Mouse (Mus musculus) limb, embryonic 15.5 days (tissue): ENCODE measurements around the gene Mitf. TPM values are rescaled to one million over a fixed set of nuclear protein-coding genes. Genes with fewer than 3 reads are reported as not detected.

Experiments
- ATAC-seq: fragments of 200-750 bp; cut with Nextera tagmentation; 2 replicates; pipeline ENCODE4 v1.8.0; 2017; ENCODE audit warnings: low read depth, moderate TSS enrichment; ENCODE audit not compliant: insufficient number of reproducible peaks, low FRiP score, low TSS enrichment
- H3K27ac ChIP-seq: fragments of 300-500 bp; sonication (generic); 2 replicates; pipeline ENCODE4 v1.5.1; 2015; ENCODE audit warnings: moderate library complexity, mild to moderate bottlenecking, inconsistent platforms
- H3K27me3 ChIP-seq: fragments of 300-500 bp; sonication (generic); 2 replicates; pipeline ENCODE4 v1.6.1; 2015; ENCODE audit warnings: inconsistent platforms
- H3K36me3 ChIP-seq: fragments of 300-500 bp; sonication (generic); 2 replicates; pipeline ENCODE4 v1.6.1; 2015; ENCODE audit warnings: inconsistent platforms
- H3K4me1 ChIP-seq: fragments of 300-500 bp; sonication (generic); 2 replicates; pipeline ENCODE4 v1.6.1; 2015; ENCODE audit warnings: inconsistent platforms
- H3K4me2 ChIP-seq: fragments of 300-500 bp; sonication (generic); 2 replicates; pipeline ENCODE4 v1.6.1; 2015; ENCODE audit warnings: mild to moderate bottlenecking, inconsistent platforms
- H3K4me3 ChIP-seq: fragments of 300-500 bp; sonication (generic); 2 replicates; pipeline ENCODE4 v1.5.1; 2015; ENCODE audit warnings: mild to moderate bottlenecking, inconsistent platforms
- H3K9ac ChIP-seq: fragments of 300-500 bp; sonication (generic); 2 replicates; pipeline ENCODE4 v1.6.1; 2015; ENCODE audit warnings: inconsistent platforms
- H3K9me3 ChIP-seq: fragments of 300-500 bp; sonication (generic); 2 replicates; pipeline ENCODE4 v1.6.1; 2016; ENCODE audit warnings: inconsistent platforms
- WGBS: fragments of 180-500 bp; shearing (Covaris S2); methylation state at CpG from one replicate; pipeline ENCODE4 v1.1.7; 2015; 5-methylcytosine and 5-hydroxymethylcytosine counted together
- polyA plus RNA-seq: library from polyadenylated mRNA; unstranded; fragments of >200 nt; fragmentation: Nextera tagmentation; extraction: Ambion mirVana; gene quantifications from 2 replicates; pipeline ENCODE4 v1.2.1, GENCODE M21; 2015

Mitf gene
- polyA plus RNA-seq, 1 experiment from 2014 or later: 2.9 TPM

GRCm38 (mm10) chr6:97828021-97828420 is 21.2 kb downstream of the Mitf start:
- ATAC-seq: no peak
- Histone ChIP-seq H3K27ac (no peak overlapping the region; the same call in 1 of the 2 replicates), H3K9ac (no peak overlapping the region), H3K4me2 (no peak overlapping the region), H3K4me3 (no peak overlapping the region), H3K27me3 (no peaks in the 10 kb centered on the region), H3K9me3 (no peaks in the 10 kb centered on the region), H3K36me3 (no peaks in the 10 kb centered on the region), H3K4me1 (peaks cover 10% of the 10 kb centered on the region; the same call in 1 of the 2 replicates)
- 52% methylated on average over 3 of the region's 3 CpGs for WGBS

GRCm38 (mm10) chr6:97828822-97829719 is 22.2 kb downstream of the Mitf start:
- H3K36me3 ChIP-seq: no peaks in the 10 kb centered on the region
- WGBS: 43% methylated on average over 13 of the region's 13 CpGs
- H3K4me1 ChIP-seq: peaks cover 10% of the 10 kb centered on the region; the same call in 1 of the 2 replicates
- H3K4me2 ChIP-seq: no peak overlapping the region
- H3K9ac ChIP-seq: no peak overlapping the region
- no peaks in the 10 kb centered on the region for H3K9me3 ChIP-seq
- H3K4me3 ChIP-seq: no peak overlapping the region
- H3K27me3 ChIP-seq: no peaks in the 10 kb centered on the region
- H3K27ac ChIP-seq: no peak overlapping the region
- ATAC-seq: no peak

DNA sequence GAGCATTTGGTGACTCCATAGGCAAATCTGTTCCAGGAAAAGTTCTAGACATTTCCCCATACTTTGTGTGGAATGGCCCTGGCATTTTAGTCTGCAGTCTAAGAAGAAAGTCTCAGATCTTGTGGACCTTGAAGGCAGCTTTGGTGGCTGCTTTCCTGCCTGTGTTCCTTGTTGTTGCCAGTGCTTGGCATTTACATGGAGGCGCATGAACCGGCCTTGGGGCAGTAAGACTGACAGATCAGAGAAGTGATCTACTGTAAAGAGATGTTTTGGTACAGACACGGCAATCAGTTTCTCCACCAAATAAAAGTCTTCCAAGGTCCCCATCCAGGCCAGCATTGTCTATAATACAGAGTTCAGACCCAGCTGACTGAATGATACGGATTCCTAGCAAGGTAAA is 25.6 kb downstream of the Mitf start:
- WGBS: 89% methylated on average over 4 of the region's 4 CpGs
- Histone ChIP-seq H3K4me2 (no peak overlapping the region), H3K4me1 (peaks cover 10% of the 10 kb centered on the region; the same call in 1 of the 2 replicates), H3K27me3 (no peaks in the 10 kb centered on the region), H3K9me3 (no peaks in the 10 kb centered on the region), H3K27ac (no peak overlapping the region), H3K9ac (no peak overlapping the region), H3K4me3 (no peak overlapping the region), H3K36me3 (no peaks in the 10 kb centered on the region)
- ATAC-seq: no peak

DNA sequence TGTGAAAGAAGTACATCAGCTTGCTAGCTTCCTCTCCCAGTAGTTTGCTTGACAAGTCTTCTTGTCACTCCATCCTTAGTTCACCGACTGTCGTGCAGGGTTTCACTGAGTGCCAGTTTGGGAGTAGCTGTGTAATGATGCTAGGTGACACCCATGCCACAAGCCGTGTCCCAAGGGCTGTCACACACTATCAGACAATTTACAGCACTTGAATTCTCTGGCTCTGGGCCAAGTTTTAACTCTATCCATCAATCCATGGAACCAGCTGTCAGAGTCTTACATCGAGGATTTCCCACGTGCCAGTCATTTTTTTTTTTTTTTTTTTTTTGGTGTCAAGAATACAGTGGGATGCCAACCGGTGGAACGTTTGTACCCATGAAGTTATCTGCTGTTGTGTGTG is 29.3 kb downstream of the Mitf start:
- Histone ChIP-seq H3K4me1 (no peaks in the 10 kb centered on the region), H3K9ac (no peak overlapping the region), H3K4me2 (no peak overlapping the region), H3K4me3 (no peak overlapping the region), H3K9me3 (no peaks in the 10 kb centered on the region), H3K27me3 (no peaks in the 10 kb centered on the region), H3K27ac (no peak overlapping the region), H3K36me3 (no peaks in the 10 kb centered on the region)
- 69% methylated on average over 7 of the region's 7 CpGs for WGBS
- ATAC-seq: no peak

DNA sequence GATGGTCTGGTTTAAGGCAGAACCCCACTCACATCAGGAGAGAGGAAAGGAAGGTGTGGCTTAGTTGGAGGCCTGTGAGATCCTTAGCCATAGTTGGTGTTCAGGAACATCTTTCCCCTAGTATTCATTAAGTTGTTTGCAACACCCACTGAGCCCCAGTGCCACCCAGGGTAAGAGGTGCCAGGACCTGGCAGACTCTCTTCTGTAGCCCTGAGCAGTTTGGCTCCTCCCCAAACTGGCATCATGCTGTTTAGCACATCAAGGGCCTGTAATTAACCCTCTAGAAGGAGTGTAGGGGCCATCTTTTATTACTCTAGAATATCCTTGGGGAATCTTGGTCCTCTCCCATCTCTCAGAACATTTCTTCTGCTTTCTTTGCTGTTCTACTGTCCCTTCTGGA is 30.9 kb downstream of the Mitf start:
- H3K27ac ChIP-seq: no peak overlapping the region
- H3K27me3 ChIP-seq: no peaks in the 10 kb centered on the region
- H3K9ac ChIP-seq: no peak overlapping the region
- H3K4me2 ChIP-seq: no peak overlapping the region
- ATAC-seq: no peak
- no peaks in the 10 kb centered on the region for H3K9me3 ChIP-seq
- no peaks in the 10 kb centered on the region for H3K36me3 ChIP-seq
- no peak overlapping the region for H3K4me3 ChIP-seq
- H3K4me1 ChIP-seq: no peaks in the 10 kb centered on the region

DNA sequence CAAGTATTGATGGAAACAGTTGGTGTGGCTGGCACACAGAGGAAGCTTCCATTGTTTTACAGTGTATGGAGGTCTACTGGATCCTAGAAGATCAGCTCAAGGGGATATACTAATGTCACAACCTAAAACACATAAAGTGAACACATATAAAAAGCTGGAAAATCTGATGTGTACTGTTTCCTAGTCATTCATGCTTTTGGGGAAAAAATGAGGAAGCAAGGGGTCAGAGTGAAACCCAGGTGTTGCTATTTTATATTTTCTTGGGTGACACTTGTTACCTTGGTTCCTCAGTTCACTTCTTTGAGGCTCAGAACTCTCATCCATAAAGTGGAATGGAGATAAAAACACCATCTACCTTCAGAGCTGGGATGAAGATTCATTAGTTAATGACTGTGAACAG is 32.7 kb downstream of the Mitf start:
- no peaks in the 10 kb centered on the region for H3K9me3 ChIP-seq
- H3K27ac ChIP-seq: no peak overlapping the region
- no peaks in the 10 kb centered on the region for H3K4me1 ChIP-seq
- ATAC-seq: no peak
- H3K27me3 ChIP-seq: no peaks in the 10 kb centered on the region
- H3K9ac ChIP-seq: no peak overlapping the region
- H3K36me3 ChIP-seq: no peaks in the 10 kb centered on the region
- no peak overlapping the region for H3K4me3 ChIP-seq
- H3K4me2 ChIP-seq: no peak overlapping the region

- H3K9ac ChIP-seq: no peak overlapping the region
- 64% methylated on average over 3 of the region's 3 CpGs for WGBS
- H3K4me2 ChIP-seq: no peak overlapping the region
- H3K27ac ChIP-seq: no peak overlapping the region
- H3K36me3 ChIP-seq: no peaks in the 10 kb centered on the region
- H3K27me3 ChIP-seq: no peaks in the 10 kb centered on the region
- ATAC-seq: no peak
- 0 out of 2 replicates have a peak, but pooled peaks cover 5% of the 10 kb centered on the region for H3K4me1 ChIP-seq
- H3K4me3 ChIP-seq: no peak overlapping the region
- H3K9me3 ChIP-seq: no peaks in the 10 kb centered on the region
Measured at GRCm38 (mm10) chr6:97844112-97844511, 37.3 kb downstream of the Mitf start.

GRCm38 (mm10) chr6:97848191-97848857 is 41.5 kb downstream of the Mitf start:
- H3K4me2 ChIP-seq: no peak overlapping the region
- 0 out of 2 replicates have a peak, but pooled peaks cover 5% of the 10 kb centered on the region for H3K4me1 ChIP-seq
- 0 out of 2 replicates have a peak overlapping the region, but pooled peaks have one; percentile 3 for H3K27ac ChIP-seq
- H3K9me3 ChIP-seq: no peaks in the 10 kb centered on the region
- H3K36me3 ChIP-seq: no peaks in the 10 kb centered on the region
- H3K27me3 ChIP-seq: no peaks in the 10 kb centered on the region
- no peak overlapping the region for H3K4me3 ChIP-seq
- 64% methylated on average over 9 of the region's 9 CpGs for WGBS
- H3K9ac ChIP-seq: no peak overlapping the region
- no peak for ATAC-seq

DNA sequence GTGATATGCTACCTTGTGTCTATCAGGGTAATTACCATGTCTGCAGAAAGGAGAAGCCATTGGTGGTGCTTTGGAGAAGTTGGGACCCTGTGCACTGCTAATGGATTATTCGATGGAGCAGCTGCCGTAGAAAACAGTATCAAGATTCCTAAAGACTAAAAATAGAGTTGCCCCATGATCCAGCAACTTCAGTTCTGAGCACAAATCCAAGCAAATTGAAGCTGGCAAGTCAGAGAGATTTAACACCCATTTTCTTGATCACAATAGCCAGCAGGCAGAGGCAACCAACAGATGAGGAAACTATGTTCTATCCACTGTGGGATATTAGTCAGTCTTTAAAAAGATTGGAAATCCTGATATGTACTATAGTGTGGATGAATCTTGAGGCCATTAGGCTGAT is 47.4 kb downstream of the Mitf start:
- H3K4me1 ChIP-seq: no peaks in the 10 kb centered on the region
- ATAC-seq: no peak

DNA sequence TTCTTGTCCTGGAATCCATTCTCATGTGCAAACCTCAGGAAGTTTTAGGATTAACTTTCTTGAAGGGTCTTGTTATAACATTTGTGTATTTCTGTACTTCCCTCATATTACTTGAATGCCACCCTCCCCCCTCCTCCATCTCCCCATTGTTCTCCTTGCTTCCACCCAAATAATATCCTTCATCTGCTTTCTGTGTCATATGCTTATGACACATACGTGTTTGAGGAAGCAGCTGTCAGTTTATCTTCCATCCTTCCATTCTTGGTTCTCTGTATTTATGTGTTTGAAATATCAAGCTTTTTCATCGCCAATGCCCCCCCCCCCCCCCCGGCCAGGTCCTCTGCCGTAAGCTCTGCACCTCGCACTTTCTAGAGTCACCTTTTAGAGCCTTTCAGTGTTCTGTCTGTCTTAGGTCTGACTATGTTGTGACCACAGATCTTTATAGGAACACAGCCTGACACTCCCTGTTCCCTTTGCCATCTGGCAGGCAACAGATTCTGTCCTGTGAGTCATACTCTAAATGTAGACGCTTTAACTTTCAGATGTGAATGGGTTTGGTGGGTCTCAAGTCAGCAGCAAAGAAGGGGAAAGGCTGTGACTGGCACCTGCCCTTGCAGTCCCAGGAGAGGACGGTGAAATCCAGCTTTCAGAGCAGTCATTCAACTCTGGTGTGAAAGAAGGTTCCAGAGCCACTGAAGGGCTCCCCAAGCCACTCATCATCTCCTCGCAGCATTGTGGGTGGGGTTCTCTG is 48.7 kb downstream of the Mitf start:
- WGBS: 82% methylated on average over 8 of the region's 8 CpGs
- Histone ChIP-seq H3K4me3 (no peak overlapping the region), H3K4me1 (no peaks in the 10 kb centered on the region)

More for the DNA sequence above, 47.4 kb downstream of the Mitf start:
- Histone ChIP-seq H3K4me3 (no peak overlapping the region), H3K9ac (no peak overlapping the region), H3K9me3 (no peaks in the 10 kb centered on the region), H3K27me3 (no peaks in the 10 kb centered on the region), H3K4me2 (no peak overlapping the region), H3K36me3 (no peaks in the 10 kb centered on the region), H3K27ac (no peak overlapping the region)
- WGBS: 98% methylated on average over 2 of the region's 2 CpGs

GRCm38 (mm10) chr6:97856502-97856901 is 49.6 kb downstream of the Mitf start:
- Histone ChIP-seq H3K27ac (no peak overlapping the region), H3K4me3 (no peak overlapping the region), H3K9ac (no peak overlapping the region), H3K9me3 (no peaks in the 10 kb centered on the region), H3K4me2 (no peak overlapping the region), H3K36me3 (no peaks in the 10 kb centered on the region), H3K4me1 (no peaks in the 10 kb centered on the region), H3K27me3 (no peaks in the 10 kb centered on the region)
- 75% methylated on average over 8 of the region's 8 CpGs for WGBS
- ATAC-seq: no peak

More for the DNA sequence above, 48.7 kb downstream of the Mitf start:
- no peak for ATAC-seq
- Histone ChIP-seq H3K36me3 (no peaks in the 10 kb centered on the region), H3K9me3 (no peaks in the 10 kb centered on the region), H3K27ac (no peak overlapping the region), H3K9ac (no peak overlapping the region), H3K4me2 (no peak overlapping the region), H3K27me3 (no peaks in the 10 kb centered on the region)

DNA sequence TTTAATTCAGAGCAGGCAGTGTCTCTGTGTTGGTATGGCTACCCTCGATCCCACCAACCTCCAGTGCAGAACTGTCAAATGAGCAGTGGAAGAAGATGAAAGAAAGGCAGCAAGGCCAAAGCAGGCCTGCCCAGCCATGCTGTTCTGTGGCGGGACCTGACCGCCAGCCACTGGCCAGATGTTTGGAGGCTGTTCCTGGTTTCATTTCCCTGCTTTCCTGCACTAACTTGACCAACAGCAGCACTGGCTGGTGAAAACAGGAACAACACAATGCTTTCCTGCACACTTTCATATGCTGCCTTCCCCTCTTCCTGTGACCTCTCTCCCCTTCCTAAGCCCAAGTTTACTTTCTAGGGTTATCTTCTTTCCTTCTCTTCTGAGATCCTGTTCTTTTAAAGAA is 50.8 kb downstream of the Mitf start:
- H3K4me2 ChIP-seq: no peak overlapping the region

More for the DNA sequence above, 50.8 kb downstream of the Mitf start:
- no peak for ATAC-seq
- peak overlapping the region; percentile 11; the same call in 1 of the 2 replicates for H3K27ac ChIP-seq
- no peak overlapping the region for H3K4me3 ChIP-seq
- H3K27me3 ChIP-seq: no peaks in the 10 kb centered on the region
- H3K9me3 ChIP-seq: no peaks in the 10 kb centered on the region
- H3K9ac ChIP-seq: no peak overlapping the region
- H3K4me1 ChIP-seq: no peaks in the 10 kb centered on the region
- H3K36me3 ChIP-seq: no peaks in the 10 kb centered on the region
- WGBS: 30% methylated on average over 3 of the region's 3 CpGs
